Mouse (Mus musculus) kidney, embryonic 16.5 days (tissue): ENCODE measurements around the gene Notch3. TPM values are rescaled to one million over a fixed set of nuclear protein-coding genes. Genes with fewer than 3 reads are reported as not detected.
A peak's percentile ranks its signal among the peaks of the same experiment; 100 is the strongest.
"Not testable (repeated sequence)": the region's sequence is repeated elsewhere in the genome, so short reads cannot be mapped to it uniquely, and the experiment has no call there.

Source experiments
- ATAC-seq: fragments of 200-750 bp; cut with Nextera tagmentation; 2 replicates; pipeline ENCODE4 v1.8.0; 2017; ENCODE audit warnings: moderate TSS enrichment; ENCODE audit not compliant: low FRiP score, low TSS enrichment
- H3K27ac ChIP-seq: fragments of 300-500 bp; sonication (generic); 2 replicates; pipeline ENCODE4 v1.5.1; 2014; ENCODE audit warnings: low read length
- H3K27me3 ChIP-seq: fragments of 300-500 bp; sonication (generic); 2 replicates; pipeline ENCODE4 v1.6.1; 2014; ENCODE audit warnings: low read length, control low read depth, mixed read lengths; ENCODE audit not compliant: insufficient read depth
- H3K36me3 ChIP-seq: fragments of 300-500 bp; sonication (generic); 2 replicates; pipeline ENCODE4 v1.6.1; 2014; ENCODE audit warnings: low read length, control low read depth, mixed read lengths; ENCODE audit not compliant: insufficient read depth
- H3K4me1 ChIP-seq: fragments of 300-500 bp; sonication (generic); 2 replicates; pipeline ENCODE4 v1.6.1; 2014; ENCODE audit warnings: low read length, control low read depth, mixed read lengths; ENCODE audit not compliant: insufficient read depth
- H3K4me2 ChIP-seq: fragments of 300-500 bp; sonication (generic); replicated peaks from 2 replicates; pipeline ENCODE4 v1.6.1; 2014; ENCODE audit warnings: low read depth, low read length
- H3K4me3 ChIP-seq: fragments of 300-500 bp; sonication (generic); 2 replicates; pipeline ENCODE4 v1.5.1; 2014; ENCODE audit warnings: mild to moderate bottlenecking, low read length
- H3K9ac ChIP-seq: fragments of 300-500 bp; sonication (generic); replicated peaks from 2 replicates; pipeline ENCODE4 v1.6.1; 2014; ENCODE audit warnings: low read length
- H3K9me3 ChIP-seq: fragments of 300-500 bp; sonication (generic); 2 replicates; pipeline ENCODE4 v1.6.1; 2016; ENCODE audit warnings: low read length, control low read depth
- WGBS: fragments of 180-500 bp; shearing (Covaris S2); extraction: QIAGEN DNeasy Blood & Tissue Kit; methylation state at CpG from one replicate; pipeline ENCODE4 v1.1.7; 2014; 5-methylcytosine and 5-hydroxymethylcytosine counted together
- polyA plus RNA-seq: library from polyadenylated mRNA; unstranded; fragments of >200 nt; fragmentation: Nextera tagmentation; extraction: Ambion mirVana; gene quantifications from 2 replicates; pipeline ENCODE4 v1.2.1, GENCODE M21; 2015

Notch3 gene
- 13.6 and 15.0 TPM in 2 replicates for polyA plus RNA-seq

DNA sequence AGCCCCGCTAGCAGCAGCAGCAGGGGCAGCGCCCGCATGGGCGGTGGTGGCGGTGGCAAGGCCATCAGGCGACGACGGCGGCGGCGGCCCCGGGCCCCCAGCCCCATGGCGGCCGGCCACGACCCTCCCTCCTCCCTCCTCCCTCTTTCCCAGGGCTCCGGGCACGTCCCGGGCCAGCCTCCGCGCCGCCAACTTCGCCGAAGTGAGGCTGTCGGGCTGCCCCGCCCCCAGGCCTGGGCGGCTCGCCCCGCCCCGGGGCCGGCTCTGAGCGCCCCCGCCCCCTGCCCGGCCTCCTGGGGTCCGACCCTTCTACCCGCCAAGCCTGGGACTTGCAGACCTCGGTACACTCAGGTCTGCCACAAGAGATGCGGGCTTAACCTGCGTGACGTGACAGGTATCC lies at the start of gene Notch3:
TSS of gene Notch3 (minus strand) at position 166 of the 400 bp plus-strand sequence.
- WGBS, result under 1% methylated on average over 24 of the region's 39 CpGs

DNA sequence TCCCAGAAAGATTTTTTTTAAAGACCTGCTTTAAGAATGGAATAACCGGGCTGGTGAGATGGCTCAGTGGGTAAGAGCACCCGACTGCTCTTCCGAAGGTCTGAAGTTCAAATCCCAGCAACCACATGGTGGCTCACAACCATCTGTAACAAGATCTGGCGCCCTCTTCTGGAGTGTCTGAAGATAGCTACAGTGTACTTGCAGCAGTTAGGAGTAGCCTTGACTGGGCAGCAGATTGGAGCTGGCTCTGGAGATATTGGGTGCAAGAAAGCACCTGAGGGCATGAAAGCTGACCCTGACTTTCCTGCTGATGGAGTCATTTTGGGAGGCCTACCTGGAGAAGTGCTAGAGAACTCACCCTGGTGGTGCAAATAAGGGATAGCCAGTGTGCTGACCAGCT lies 48.9 kb upstream of the Notch3 start:
- H3K9ac ChIP-seq, H3K4me3 ChIP-seq, H3K27me3 ChIP-seq, H3K4me1 ChIP-seq, ATAC-seq, H3K9me3 ChIP-seq, H3K27ac ChIP-seq, H3K4me2 ChIP-seq: not testable (repeated sequence)
- WGBS, result 73% methylated on average over 4 of the region's 4 CpGs
- peaks cover 84% of the 10 kb centered on the region for H3K36me3 ChIP-seq

More for the DNA sequence above, at the start of gene Notch3:
- peak within 1 kb of the TSS; percentile 70 for H3K4me3 ChIP-seq
- no peaks in the 10 kb centered on the region for H3K27me3 ChIP-seq
- peak within 1 kb of the TSS; percentile 81 for H3K4me2 ChIP-seq
- peaks cover 39% of the 10 kb centered on the region for H3K4me1 ChIP-seq
- peak within 1 kb of the TSS; percentile 89 for H3K9ac ChIP-seq
- ATAC-seq, result peak; percentile 66
- H3K9me3 ChIP-seq, result no peaks in the 10 kb centered on the region
- H3K36me3 ChIP-seq, result no peaks in the 10 kb centered on the region
- peak within 1 kb of the TSS; percentile 91 for H3K27ac ChIP-seq

DNA sequence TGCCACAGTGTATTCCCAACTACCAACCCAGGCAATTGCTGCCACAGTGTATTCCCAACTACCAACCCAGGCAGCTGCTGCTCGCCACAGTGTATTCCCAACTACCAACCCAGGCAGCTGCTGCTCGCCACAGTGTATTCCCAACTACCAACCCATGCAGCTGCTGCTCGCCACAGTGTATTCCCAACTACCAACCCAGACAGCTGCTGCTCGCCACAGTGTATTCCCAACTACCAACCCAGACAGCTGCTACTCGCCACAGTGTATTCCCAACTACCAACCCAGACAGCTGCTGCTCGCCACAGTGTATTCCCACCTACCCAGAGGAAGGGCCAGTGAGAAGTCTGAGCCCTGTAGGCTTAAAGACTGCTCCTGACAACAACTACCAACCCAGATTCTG lies 44.9 kb upstream of the Notch3 start:
- H3K27me3 ChIP-seq, H3K27ac ChIP-seq, H3K9me3 ChIP-seq, H3K4me3 ChIP-seq, H3K4me2 ChIP-seq, H3K9ac ChIP-seq, ATAC-seq: not testable (repeated sequence)
- H3K36me3 ChIP-seq, result peaks cover 80% of the 10 kb centered on the region
- peaks cover 15% of the 10 kb centered on the region for H3K4me1 ChIP-seq
- 97% methylated on average over 6 of the region's 6 CpGs for WGBS

DNA sequence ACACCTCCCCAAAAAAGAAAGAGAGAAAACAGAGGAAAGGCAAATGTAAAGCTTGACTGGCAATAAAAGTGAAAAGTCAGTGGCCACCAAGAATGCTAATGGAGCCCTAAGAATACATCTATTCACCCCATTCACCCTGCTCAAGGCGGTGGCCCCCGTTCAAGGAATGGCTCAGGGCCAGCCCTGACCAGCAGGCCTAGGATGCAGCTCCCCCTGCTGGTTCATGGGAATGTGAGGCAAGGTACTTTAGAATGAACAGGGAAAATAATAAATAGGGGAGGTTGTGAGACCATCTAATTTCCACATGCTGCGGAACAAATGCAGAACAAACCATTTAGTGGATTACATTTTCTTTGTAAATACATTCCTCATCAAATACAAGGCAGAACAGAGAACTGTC lies 43.1 kb upstream of the Notch3 start:
- 36% methylated on average over 3 of the region's 3 CpGs for WGBS
- Histone ChIP-seq H3K4me2 (no peak overlapping the region), H3K9me3 (no peaks in the 10 kb centered on the region), H3K36me3 (peaks cover 75% of the 10 kb centered on the region), H3K27ac (peak overlapping the region; percentile 69; the same call in 1 of the 2 replicates), H3K27me3 (no peaks in the 10 kb centered on the region), H3K4me1 (peaks cover 15% of the 10 kb centered on the region), H3K9ac (no peak overlapping the region), H3K4me3 (no peak overlapping the region)
- peak; percentile 80; the same call in 1 of the 2 replicates for ATAC-seq

DNA sequence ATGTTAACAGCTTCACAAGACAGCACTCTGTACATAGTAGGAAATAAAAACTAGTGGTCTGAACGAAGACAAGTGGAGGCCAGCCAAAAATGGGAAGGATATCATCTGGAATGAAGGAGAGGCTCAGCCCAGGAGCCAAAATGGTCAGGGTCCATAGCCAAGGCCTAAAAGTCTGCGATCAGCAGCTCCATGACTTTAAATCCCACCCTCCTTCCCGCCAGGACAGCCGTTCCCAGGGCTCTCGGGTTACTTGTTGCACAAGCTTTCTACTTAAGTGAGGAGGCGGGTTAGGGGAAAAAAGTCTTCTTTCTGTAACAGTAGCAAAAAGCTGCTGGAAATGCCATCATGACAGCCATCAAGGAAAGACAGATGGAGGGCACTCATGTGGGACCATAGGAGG lies 42.5 kb upstream of the Notch3 start:
- Histone ChIP-seq H3K4me2 (no peak overlapping the region), H3K4me3 (no peak overlapping the region), H3K27me3 (no peaks in the 10 kb centered on the region), H3K36me3 (peaks cover 75% of the 10 kb centered on the region), H3K4me1 (peaks cover 15% of the 10 kb centered on the region), H3K9ac (no peak overlapping the region), H3K27ac (peak overlapping the region; percentile 69; the same call in 1 of the 2 replicates), H3K9me3 (no peaks in the 10 kb centered on the region)
- no peak for ATAC-seq
- 34% methylated on average over 6 of the region's 6 CpGs for WGBS

DNA sequence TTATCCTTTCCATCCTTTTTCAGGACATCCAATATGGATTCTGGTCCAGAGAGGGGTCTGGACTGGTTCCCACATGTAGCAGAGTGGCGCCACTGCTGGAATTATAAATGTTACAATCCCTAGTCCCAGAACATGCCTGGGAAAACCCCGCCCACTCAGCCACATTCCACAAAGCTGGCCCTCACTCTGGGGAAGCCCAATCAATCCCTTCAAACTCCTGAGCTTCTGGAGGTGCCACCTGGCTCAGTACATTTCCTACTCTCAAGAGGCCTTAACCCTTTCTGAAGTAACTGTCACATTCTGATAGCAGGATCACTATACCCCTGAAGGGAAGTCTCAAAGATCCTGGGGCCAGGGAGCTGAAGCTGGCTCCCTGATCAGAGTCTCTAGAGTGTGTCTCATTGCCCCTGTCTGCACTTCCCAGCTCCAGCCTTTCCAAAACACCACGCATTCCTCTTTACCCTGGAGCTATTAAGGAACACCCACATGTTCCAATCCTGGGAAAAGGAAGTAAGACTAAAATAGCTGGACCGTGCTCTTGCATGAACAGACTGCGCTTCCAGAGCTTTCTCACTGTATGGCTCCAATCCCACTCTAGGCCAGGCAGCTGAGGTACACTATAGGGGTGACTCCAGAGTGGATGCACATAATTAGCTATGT lies 41.1 kb upstream of the Notch3 start:
- Histone ChIP-seq H3K36me3 (peaks cover 74% of the 10 kb centered on the region), H3K9ac (no peak overlapping the region), H3K4me1 (peaks cover 15% of the 10 kb centered on the region), H3K9me3 (no peaks in the 10 kb centered on the region), H3K27me3 (no peaks in the 10 kb centered on the region), H3K27ac (peak overlapping the region; percentile 71), H3K4me2 (no peak overlapping the region), H3K4me3 (no peak overlapping the region)
- WGBS, result 70% methylated on average over 5 of the region's 5 CpGs
- ATAC-seq, result no peak

DNA sequence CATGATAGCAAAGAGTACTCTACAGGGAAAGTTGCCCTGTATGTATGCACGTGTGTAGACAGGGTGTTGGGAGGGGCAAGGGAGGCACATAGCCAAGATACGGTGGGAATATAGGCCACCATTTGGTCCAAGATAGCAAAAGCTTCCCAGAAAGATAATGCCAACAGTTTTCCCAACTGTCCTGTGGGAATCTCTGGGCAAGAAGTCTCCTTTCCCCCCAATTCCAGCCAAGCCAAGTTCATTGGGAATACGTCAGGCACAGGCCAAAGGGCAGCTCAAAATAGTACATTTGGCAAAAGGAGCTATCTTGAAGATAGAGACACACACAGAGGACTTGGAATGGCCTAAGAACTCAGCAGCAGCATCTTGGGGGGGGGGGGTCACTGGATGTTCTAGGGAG lies 38.7 kb upstream of the Notch3 start:
- Histone ChIP-seq H3K4me3 (no peak overlapping the region), H3K9ac (no peak overlapping the region), H3K36me3 (peaks cover 76% of the 10 kb centered on the region), H3K27me3 (no peaks in the 10 kb centered on the region), H3K4me2 (no peak overlapping the region), H3K9me3 (no peaks in the 10 kb centered on the region), H3K27ac (no peak overlapping the region), H3K4me1 (peaks cover 15% of the 10 kb centered on the region)
- WGBS, result 89% methylated on average over 3 of the region's 3 CpGs
- no peak for ATAC-seq

DNA sequence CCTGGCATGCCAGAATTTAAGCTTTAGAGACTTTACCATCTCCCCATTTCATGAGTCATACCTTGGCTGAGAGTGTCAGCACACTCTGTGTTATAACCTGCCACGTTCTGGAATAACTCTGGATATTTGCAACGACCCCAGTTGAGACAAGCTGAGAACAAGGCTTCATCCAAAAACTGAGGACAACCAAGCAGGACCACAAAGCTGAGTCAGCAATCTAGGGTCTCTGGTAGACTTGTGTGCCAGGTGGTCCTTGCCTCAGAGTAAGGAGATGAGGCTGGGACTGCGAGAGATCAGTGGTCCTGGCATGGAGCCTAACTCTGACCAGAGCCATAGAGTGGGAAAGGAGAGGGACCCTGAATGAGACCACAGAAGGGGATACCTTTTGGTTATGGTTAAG lies 36.3 kb upstream of the Notch3 start:
- H3K9ac ChIP-seq, result no peak overlapping the region
- peaks cover 82% of the 10 kb centered on the region for H3K36me3 ChIP-seq
- WGBS, result 83% methylated on average over 3 of the region's 3 CpGs
- no peak overlapping the region for H3K4me2 ChIP-seq
- no peak overlapping the region for H3K4me3 ChIP-seq
- ATAC-seq, result no peak
- no peaks in the 10 kb centered on the region for H3K9me3 ChIP-seq
- H3K27ac ChIP-seq, result no peak overlapping the region
- H3K27me3 ChIP-seq, result no peaks in the 10 kb centered on the region
- H3K4me1 ChIP-seq, result no peaks in the 10 kb centered on the region

DNA sequence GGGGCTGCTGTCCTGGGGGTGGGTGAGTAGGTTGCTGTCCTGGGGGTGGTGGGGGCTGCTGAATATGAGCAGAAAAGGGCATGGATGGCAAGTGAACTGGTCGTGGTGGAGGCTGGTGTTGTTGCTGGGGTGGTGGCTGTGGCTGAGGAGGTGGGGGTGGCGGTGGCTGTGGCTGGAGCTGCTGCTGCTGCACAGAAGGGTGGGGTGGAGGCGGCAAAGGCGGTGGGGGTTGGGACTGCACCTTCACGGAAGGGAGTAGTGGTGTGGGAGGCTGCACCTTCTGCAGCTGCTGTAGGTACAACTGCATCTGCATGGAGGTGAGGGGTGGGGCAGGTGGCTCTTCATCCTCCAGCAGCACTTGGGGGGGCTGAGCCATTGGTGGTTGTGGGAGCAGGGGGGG lies 34.4 kb upstream of the Notch3 start:
- H3K4me3 ChIP-seq, result no peak overlapping the region
- no peak for ATAC-seq
- H3K4me2 ChIP-seq, result no peak overlapping the region
- H3K4me1 ChIP-seq, result no peaks in the 10 kb centered on the region
- peaks cover 86% of the 10 kb centered on the region for H3K36me3 ChIP-seq
- 71% methylated on average over 5 of the region's 5 CpGs for whole genome bisulfite sequencing
- no peaks in the 10 kb centered on the region for H3K27me3 ChIP-seq
- no peak overlapping the region for H3K9ac ChIP-seq
- no peak overlapping the region for H3K27ac ChIP-seq
- no peaks in the 10 kb centered on the region for H3K9me3 ChIP-seq

DNA sequence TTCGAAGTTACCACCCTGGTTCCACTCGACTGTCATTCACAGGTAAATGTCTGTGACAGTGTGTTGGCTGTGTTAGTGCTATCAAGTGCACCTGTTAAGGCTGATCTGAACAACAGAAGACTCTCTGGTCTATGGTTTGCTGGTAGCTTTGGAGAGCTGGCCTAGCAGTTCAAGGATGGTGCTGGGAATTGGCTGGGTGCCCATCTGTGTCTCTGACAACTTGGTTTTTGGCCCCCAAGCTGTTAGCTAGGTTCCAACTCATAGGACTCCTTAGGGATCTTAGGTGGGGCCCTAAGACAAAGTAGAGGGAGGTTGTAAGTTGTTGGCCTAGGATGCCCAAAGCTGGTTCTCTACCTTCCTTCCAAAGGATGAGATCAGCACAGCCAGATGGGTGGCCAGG lies 33.1 kb upstream of the Notch3 start:
- H3K4me1 ChIP-seq, result no peaks in the 10 kb centered on the region
- H3K9ac ChIP-seq, result no peak overlapping the region
- ATAC-seq, result no peak
- H3K27me3 ChIP-seq, result no peaks in the 10 kb centered on the region
- no peak overlapping the region for H3K27ac ChIP-seq
- 94% methylated on average over 2 of the region's 2 CpGs for WGBS
- H3K4me2 ChIP-seq, result no peak overlapping the region
- H3K36me3 ChIP-seq, result peaks cover 88% of the 10 kb centered on the region
- H3K4me3 ChIP-seq, result no peak overlapping the region
- H3K9me3 ChIP-seq, result no peaks in the 10 kb centered on the region
